16 mouse cellular contexts compared by ENCODE assay signal in the genomic region with DNA sequence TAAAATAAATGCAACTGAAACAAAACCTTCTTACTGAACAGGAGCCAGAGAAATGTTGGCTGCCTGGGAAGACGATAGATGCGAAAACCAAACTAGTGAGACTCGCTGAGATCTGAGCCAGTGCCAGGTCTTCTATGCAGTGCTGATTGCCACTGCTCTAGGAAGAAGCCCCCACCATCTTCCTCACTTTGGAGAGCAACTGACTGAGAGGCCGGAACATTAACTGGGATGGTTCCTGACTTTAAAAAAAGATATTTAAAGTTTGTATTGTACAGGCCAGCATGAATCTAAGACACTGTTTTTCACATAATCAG.
DNase-seq lines count a peak whose midpoint lies in the region; ATAC-seq and TF ChIP-seq lines count a peak whose summit lies in the region.
"Had no signal": no experiment of that assay in that cellular context is flagged by ENCODE, and none has a peak within 500 bp of the region (broad histone marks: within the 10 kb centered on the region; RNA-seq: fewer than 3 reads in every experiment).

No protein-coding gene starts in this region.

- no peak for TF ChIP-seq CTCF in lung, adult 2 months (IDR thresholded peaks at IDR 0.05; ENCODE audit: insufficient read depth, low read length)

- no peak overlapping the region for H3K27ac ChIP-seq in heart, embryonic 12.5 days (ENCODE audit: poor library complexity, severe bottlenecking)
- H3K27ac ChIP-seq in lung, embryonic 15.5 days: peak overlapping the region; percentile 71
- peak overlapping the region; percentile 78; the same call in 1 of the 2 replicates for H3K27ac ChIP-seq in brown adipose tissue, adult 24 weeks (replicated peaks; ENCODE audit: low read depth, low read length)
- peak overlapping the region; percentile 84 for H3K27ac ChIP-seq in limb, embryonic 15.5 days
- H3K27ac ChIP-seq: forebrain, embryonic 10.5 days; left cerebral cortex, adult 2 months; liver, embryonic 15.5 days; midbrain, embryonic 15.5 days; neural tube, embryonic 12.5 days had no signal

- H3K9ac ChIP-seq in heart, embryonic 12.5 days: no peak overlapping the region
- no peak overlapping the region for H3K9ac ChIP-seq in lung, embryonic 15.5 days
- no peak overlapping the region for H3K9ac ChIP-seq in limb, embryonic 15.5 days
- H3K9ac ChIP-seq: liver, embryonic 15.5 days; midbrain, embryonic 15.5 days; neural tube, embryonic 12.5 days had no signal

- TF ChIP-seq POLR2A in lung, adult 2 months (IDR thresholded peaks at IDR 0.05; ENCODE audit: borderline replicate concordance, extremely low read depth, low read depth, low read length): no peak

- WGBS in heart, embryonic 12.5 days: 78% methylated on average over 4 of the region's 4 CpGs
- WGBS in lung, embryonic 15.5 days: 48% methylated on average over 4 of the region's 4 CpGs
- 57% methylated on average over 4 of the region's 4 CpGs for WGBS in lung, adult 2 months
- 43% methylated on average over 4 of the region's 4 CpGs for WGBS in limb, embryonic 15.5 days

- H3K4me3 ChIP-seq in heart, embryonic 12.5 days: no peak overlapping the region
- H3K4me3 ChIP-seq in lung, embryonic 15.5 days: no peak overlapping the region
- no peak overlapping the region for H3K4me3 ChIP-seq in lung, adult 2 months (replicated peaks; ENCODE audit: extremely low read depth, low read depth, low read length)
- no peak overlapping the region for H3K4me3 ChIP-seq in brown adipose tissue, adult 24 weeks (ENCODE audit: insufficient read depth, low read depth, low read length)
- no peak overlapping the region for H3K4me3 ChIP-seq in limb, embryonic 15.5 days
- H3K4me3 ChIP-seq: forebrain, embryonic 10.5 days; left cerebral cortex, adult 2 months; liver, embryonic 15.5 days; midbrain, embryonic 15.5 days; neural tube, embryonic 12.5 days had no signal

- H3K4me2 ChIP-seq in heart, embryonic 12.5 days: no peak overlapping the region
- H3K4me2 ChIP-seq in lung, embryonic 15.5 days: 0 out of 2 replicates have a peak overlapping the region, but pooled peaks have one; percentile 19
- no peak overlapping the region for H3K4me2 ChIP-seq in limb, embryonic 15.5 days
- H3K4me2 ChIP-seq: liver, embryonic 15.5 days; midbrain, embryonic 15.5 days; neural tube, embryonic 12.5 days had no signal

- no peaks in the 10 kb centered on the region for H3K27me3 ChIP-seq in heart, embryonic 12.5 days (replicated peaks)
- H3K27me3 ChIP-seq in lung, embryonic 15.5 days: no peaks in the 10 kb centered on the region
- H3K27me3 ChIP-seq in limb, embryonic 15.5 days: no peaks in the 10 kb centered on the region
- H3K27me3 ChIP-seq: liver, embryonic 15.5 days; midbrain, embryonic 15.5 days; neural tube, embryonic 12.5 days had no signal

- peak; percentile 82 for DNase-seq in heart, adult 11 months
- no peak for DNase-seq in lung, adult 2 months
- no peak for DNase-seq in spleen, postnatal 36 days (ENCODE audit: low spot score in 2 of 2)
- no peak for DNase-seq in layer of hippocampus, adult 18-20 months (ENCODE audit: low spot score in 2 of 2)
- DNase-seq: cerebellum, adult 9-11 months had no signal

- no peaks in the 10 kb centered on the region for H3K9me3 ChIP-seq in heart, embryonic 12.5 days (replicated peaks)
- no peaks in the 10 kb centered on the region for H3K9me3 ChIP-seq in lung, embryonic 15.5 days
- no peaks in the 10 kb centered on the region for H3K9me3 ChIP-seq in limb, embryonic 15.5 days
- H3K9me3 ChIP-seq: forebrain, embryonic 10.5 days; liver, embryonic 15.5 days; midbrain, embryonic 15.5 days; neural tube, embryonic 12.5 days had no signal

- no peaks in the 10 kb centered on the region for H3K4me1 ChIP-seq in heart, embryonic 12.5 days (replicated peaks)
- H3K4me1 ChIP-seq in lung, embryonic 15.5 days: peaks cover 19% of the 10 kb centered on the region
- H3K4me1 ChIP-seq in lung, adult 2 months (ENCODE audit: control insufficient read depth, insufficient read depth, low read length): no peaks in the 10 kb centered on the region; the same call in 1 of the 2 replicates
- H3K4me1 ChIP-seq in brown adipose tissue, adult 24 weeks (ENCODE audit: control insufficient read depth, insufficient read depth, insufficient read length, low read length): no peaks in the 10 kb centered on the region
- H3K4me1 ChIP-seq in limb, embryonic 15.5 days: peaks cover 21% of the 10 kb centered on the region
- H3K4me1 ChIP-seq: liver, embryonic 15.5 days; midbrain, embryonic 15.5 days; neural tube, embryonic 12.5 days had no signal

- no peaks in the 10 kb centered on the region for H3K36me3 ChIP-seq in heart, embryonic 12.5 days
- H3K36me3 ChIP-seq in lung, embryonic 15.5 days: no peaks in the 10 kb centered on the region
- no peaks in the 10 kb centered on the region for H3K36me3 ChIP-seq in limb, embryonic 15.5 days
- H3K36me3 ChIP-seq: forebrain, embryonic 10.5 days; liver, embryonic 15.5 days; midbrain, embryonic 15.5 days; neural tube, embryonic 12.5 days had no signal

- no peak for ATAC-seq in heart, embryonic 12.5 days (ENCODE audit: insufficient number of reproducible peaks, low FRiP score)
- peak; percentile 55; the same call in 1 of the 2 replicates for ATAC-seq in lung, embryonic 15.5 days (ENCODE audit: borderline replicate concordance, extremely low read depth, low FRiP score, low TSS enrichment)
- ATAC-seq in limb, embryonic 15.5 days (ENCODE audit: insufficient number of reproducible peaks, low FRiP score, low TSS enrichment, low read depth): peak; percentile 68; the same call in 1 of the 2 replicates
- ATAC-seq: CD4-positive, CD25-positive, alpha-beta regulatory T cell, adult 4 months; intestine, postnatal 0 days; midbrain, embryonic 15.5 days had no signal
